Mouse (Mus musculus) brain, embryonic 14.5 days (tissue): ENCODE measurements around the gene Rgl1. TPM values are rescaled to one million over a fixed set of nuclear protein-coding genes. Genes with fewer than 3 reads are reported as not detected.

Experiments used
- DNase-seq: peaks from one replicate; pipeline ENCODE4 v3.0.0-alpha.2; 2011; ENCODE audit warnings: low read depth
- CTCF ChIP-seq: fragments of 200-500 bp; IDR thresholded peaks from 2 replicates; pipeline ENCODE4 v1.5.1; 2012; ENCODE audit warnings: inconsistent platforms, mild to moderate bottlenecking, moderate library complexity, borderline replicate concordance; ENCODE audit not compliant: insufficient read depth, insufficient read length; ENCODE audit errors: extremely low read depth
- POLR2A ChIP-seq: fragments of 200-500 bp; IDR thresholded peaks from 2 replicates; pipeline ENCODE4 v1.6.1; 2012; ENCODE audit warnings: mild to moderate bottlenecking, inconsistent platforms, borderline replicate concordance; ENCODE audit not compliant: poor library complexity, insufficient read depth, insufficient read length, severe bottlenecking; ENCODE audit errors: extremely low read depth
- polyA plus RNA-seq: library from polyadenylated mRNA; depleted of rRNA; stranded (reverse); fragments of >200 nt; gene quantifications from 2 replicates; pipeline ENCODE4 v1.2.3, GENCODE M21; 2012

Rgl1 gene
- polyA plus RNA-seq, 1 experiment: 14.1 TPM

DNA sequence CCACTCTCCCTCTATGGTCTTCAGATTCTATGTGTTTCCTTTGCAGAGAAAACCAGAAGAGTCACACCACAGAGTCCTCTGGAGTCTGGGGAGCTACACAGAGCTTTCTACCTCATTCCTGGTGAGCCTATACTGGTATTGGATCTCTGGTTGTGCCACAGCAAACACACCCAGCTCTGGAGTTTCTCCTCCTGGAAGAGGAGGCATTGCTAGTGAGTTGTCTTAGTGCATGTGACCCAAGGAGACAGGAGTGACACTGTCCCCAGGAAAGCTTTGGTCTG is 149.4 kb downstream of the Rgl1 start:
- DNase-seq: no peak
- TF ChIP-seq POLR2A (no peak), CTCF (no peak)

- TF ChIP-seq POLR2A: no peak
- TF ChIP-seq CTCF: no peak
- no peak for DNase-seq
These were observed 150.0 kb downstream of the Rgl1 start for GRCm38 (mm10) chr1:152615987-152616776.

DNA sequence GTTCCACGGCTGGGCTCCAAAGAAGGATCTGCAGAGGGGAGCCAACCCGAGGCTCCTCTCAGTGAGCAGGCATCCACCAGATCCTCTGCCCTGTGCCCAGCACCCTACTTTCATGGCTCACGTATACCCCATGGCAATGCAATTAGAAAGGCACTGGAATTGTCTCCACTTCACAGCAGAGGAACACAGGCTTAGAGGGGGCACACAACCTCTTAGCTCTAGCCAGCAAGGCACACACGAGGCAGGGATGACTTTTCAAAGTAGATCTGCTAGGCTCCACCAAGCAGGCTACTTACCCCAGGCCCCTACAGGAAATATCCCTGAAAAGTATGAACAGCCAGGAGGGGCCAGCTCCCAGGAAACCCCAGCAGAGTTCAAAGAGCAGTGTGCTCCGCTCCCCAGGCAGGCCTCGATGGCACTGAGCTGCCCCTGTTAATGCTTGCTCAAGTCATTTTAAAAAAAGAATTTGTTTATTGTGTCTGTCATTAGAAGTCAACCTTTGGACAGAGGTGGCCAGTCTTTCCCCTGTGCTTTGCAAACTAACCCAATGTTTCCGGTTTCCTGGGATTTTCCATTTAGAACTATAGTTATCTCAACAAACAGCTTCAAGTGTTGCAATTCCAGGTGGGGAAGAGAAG is 151.3 kb downstream of the Rgl1 start:
- no peak for DNase-seq
- TF ChIP-seq POLR2A (no peak), CTCF (no peak)

GRCm38 (mm10) chr1:152613158-152613857 is 152.8 kb downstream of the Rgl1 start:
- DNase-seq: no peak
- TF ChIP-seq CTCF (no peak), POLR2A (no peak)

GRCm38 (mm10) chr1:152612535-152613157 is 153.5 kb downstream of the Rgl1 start:
- TF ChIP-seq CTCF (no peak), POLR2A (no peak)
- no peak for DNase-seq

- TF ChIP-seq CTCF (no peak), POLR2A (no peak)
These were observed 156.6 kb downstream of the Rgl1 start for GRCm38 (mm10) chr1:152609547-152609946.

DNA sequence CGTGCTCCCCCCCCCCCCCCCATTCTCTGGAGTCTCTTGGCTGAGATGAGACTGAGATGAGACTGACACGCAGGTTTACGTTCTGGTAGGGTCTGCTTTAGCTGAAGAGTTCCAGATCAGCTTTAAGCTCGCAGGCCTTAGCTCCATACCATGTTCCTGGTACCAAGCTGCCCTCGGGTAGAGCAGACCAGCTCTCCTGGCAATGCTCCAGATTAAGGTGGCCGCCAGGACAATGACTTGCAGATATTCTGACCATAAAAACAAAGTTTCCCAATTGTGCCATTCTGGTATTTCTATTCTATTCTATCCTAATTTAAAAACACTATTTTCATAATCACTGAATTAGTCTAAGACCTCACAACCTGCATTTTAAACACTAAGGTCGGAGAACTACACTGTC is 157.1 kb downstream of the Rgl1 start:
- TF ChIP-seq POLR2A (no peak), CTCF (no peak)

More at GRCm38 (mm10) chr1:152609547-152609946, 156.6 kb downstream of the Rgl1 start:
- no peak for DNase-seq

DNA sequence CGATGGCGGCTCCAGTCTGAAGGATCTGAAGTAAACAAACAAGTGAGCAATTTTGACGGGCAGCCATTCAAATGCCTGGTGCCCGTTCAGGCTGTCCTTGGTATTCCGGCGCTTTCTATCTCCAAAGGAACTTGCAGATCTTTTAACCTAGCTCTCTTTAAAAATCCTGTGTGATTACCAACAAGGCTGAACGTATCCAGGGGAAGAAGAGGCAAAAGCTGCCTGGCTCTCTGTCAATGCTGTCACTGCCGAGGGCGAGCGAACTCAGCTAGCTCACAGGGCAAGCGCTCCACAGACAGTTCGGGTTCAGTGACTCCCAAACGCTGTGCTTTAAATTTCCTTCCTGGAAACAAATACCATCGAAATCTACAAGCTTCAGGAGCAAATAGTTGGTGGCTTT is 158.4 kb downstream of the Rgl1 start:
- TF ChIP-seq POLR2A: no peak
- TF ChIP-seq CTCF: no peak
- DNase-seq: no peak

More for the DNA sequence above, 157.1 kb downstream of the Rgl1 start:
- DNase-seq: no peak

DNA sequence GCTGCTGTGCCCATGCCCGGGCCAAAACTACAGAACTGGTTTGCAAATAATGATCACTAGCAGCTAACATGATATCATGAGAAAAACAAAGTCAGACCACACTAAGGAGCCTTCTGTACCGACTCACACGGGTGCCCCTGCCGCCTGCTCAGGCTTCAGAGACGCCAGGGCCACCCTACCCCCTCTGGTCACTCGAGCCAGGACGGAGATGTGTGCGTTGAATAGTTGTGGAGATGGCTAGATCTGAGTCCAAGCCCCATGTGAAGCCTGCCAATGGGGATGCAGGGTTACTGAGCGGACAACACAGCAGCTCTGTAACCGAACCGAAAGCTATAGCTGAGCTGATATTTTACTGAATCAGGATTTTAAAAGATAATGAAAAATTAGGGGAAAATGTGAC is 159.4 kb downstream of the Rgl1 start:
- no peak for DNase-seq
- no peak for TF ChIP-seq POLR2A
- TF ChIP-seq CTCF: no peak

DNA sequence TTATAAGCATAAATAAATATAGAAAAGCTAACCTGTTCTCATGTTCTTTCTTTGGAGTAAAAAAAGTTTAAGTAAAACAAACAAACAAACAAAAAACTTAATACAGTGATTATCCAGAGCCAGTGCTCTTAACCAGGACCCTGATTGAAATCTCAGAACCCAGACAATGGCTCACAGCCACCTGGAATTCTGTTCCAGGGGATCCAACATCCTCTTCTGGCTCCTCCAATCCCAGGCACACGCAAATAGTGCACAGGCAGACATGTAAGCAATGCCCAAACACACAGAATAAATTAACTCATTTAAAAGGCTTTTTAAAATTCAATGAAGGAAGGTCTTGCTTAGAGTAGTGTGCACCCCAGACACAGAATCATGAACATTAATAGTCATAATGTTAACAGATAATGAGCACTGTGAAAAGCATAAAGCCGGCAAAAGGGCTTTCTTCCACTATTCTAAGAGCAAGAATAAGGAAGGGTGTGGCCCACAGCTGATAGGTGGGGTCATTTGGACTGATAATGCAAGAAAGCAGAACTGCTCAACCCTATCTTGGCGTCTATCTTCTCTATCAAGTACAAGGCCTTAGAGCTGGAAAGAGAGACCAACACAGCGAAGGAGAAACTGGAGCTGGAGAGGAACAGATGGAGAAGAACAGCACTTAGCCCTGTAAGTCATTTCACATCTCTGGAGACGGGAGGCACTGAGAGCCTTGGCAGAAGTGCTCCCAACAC is 160.1 kb downstream of the Rgl1 start:
- no peak for DNase-seq
- TF ChIP-seq CTCF (no peak), POLR2A (no peak)
